Mouse (Mus musculus): Measurements from ENCODE around the gene Ythdf2. TPM values are rescaled to one million over a fixed set of nuclear protein-coding genes. Genes with fewer than 3 reads are reported as not detected.

Gene Ythdf2
- total RNA-seq, 2 experiments from 2014 or later, result 55.7 to 60.1 TPM

- peak; percentile 33 to 43 for DNase-seq (ENCODE audit: low spot score in 2 of 2)
Observed at GRCm38 (mm10) chr4:132211091-132211942, 786 bp downstream of the Ythdf2 start.

GRCm38 (mm10) chr4:132210325-132210724, 1.8 kb downstream of the Ythdf2 start:
- no peak for DNase-seq (ENCODE audit: low spot score in 2 of 2)

- DNase-seq (ENCODE audit: low spot score in 2 of 2), result no peak
Observed at GRCm38 (mm10) chr4:132209299-132209698, 2.8 kb downstream of the Ythdf2 start.

- no peak for DNase-seq (ENCODE audit: low spot score in 2 of 2)
Observed at GRCm38 (mm10) chr4:132207280-132207679, 4.8 kb downstream of the Ythdf2 start.

GRCm38 (mm10) chr4:132198771-132199170, 13.3 kb downstream of the Ythdf2 start:
- DNase-seq (ENCODE audit: low spot score in 2 of 2), result no peak

- DNase-seq (ENCODE audit: low spot score in 2 of 2), result peak in 1 of 2 experiments; percentile 25
Observed at GRCm38 (mm10) chr4:132198285-132198712, 13.8 kb downstream of the Ythdf2 start.

GRCm38 (mm10) chr4:132194975-132195374, 17.1 kb downstream of the Ythdf2 start:
- DNase-seq (ENCODE audit: low spot score in 2 of 2), result no peak

- DNase-seq (ENCODE audit: low spot score in 2 of 2), result no peak
Observed at GRCm38 (mm10) chr4:132194373-132194772, 17.7 kb downstream of the Ythdf2 start.

GRCm38 (mm10) chr4:132187826-132188401, 24.2 kb downstream of the Ythdf2 start:
- DNase-seq (ENCODE audit: low spot score in 2 of 2), result no peak

- no peak for DNase-seq (ENCODE audit: low spot score in 2 of 2)
Observed at GRCm38 (mm10) chr4:132183162-132183561, 28.9 kb downstream of the Ythdf2 start.

- DNase-seq (ENCODE audit: low spot score in 2 of 2), result no peak
Observed at GRCm38 (mm10) chr4:132181721-132182658, 30.1 kb downstream of the Ythdf2 start.

- peak in 1 of 2 experiments; percentile 42 for DNase-seq (ENCODE audit: low spot score in 2 of 2)
Observed at GRCm38 (mm10) chr4:132180710-132181109, 31.4 kb downstream of the Ythdf2 start.

- peak; percentile 36 to 57 for DNase-seq (ENCODE audit: low spot score in 2 of 2)
Observed at GRCm38 (mm10) chr4:132178630-132179059, 33.5 kb downstream of the Ythdf2 start.

GRCm38 (mm10) chr4:132176474-132176873, 35.6 kb downstream of the Ythdf2 start:
- DNase-seq (ENCODE audit: low spot score in 2 of 2), result no peak

GRCm38 (mm10) chr4:132170891-132171290, 41.2 kb downstream of the Ythdf2 start:
- no peak for DNase-seq (ENCODE audit: low spot score in 2 of 2)

GRCm38 (mm10) chr4:132169761-132170160, 42.3 kb downstream of the Ythdf2 start:
- no peak for DNase-seq (ENCODE audit: low spot score in 2 of 2)

- no peak for DNase-seq (ENCODE audit: low spot score in 2 of 2)
Observed at GRCm38 (mm10) chr4:132169271-132169670, 42.8 kb downstream of the Ythdf2 start.

- no peak for DNase-seq (ENCODE audit: low spot score in 2 of 2)
Observed at GRCm38 (mm10) chr4:132167436-132167835, 44.7 kb downstream of the Ythdf2 start.

GRCm38 (mm10) chr4:132166350-132167290, 45.5 kb downstream of the Ythdf2 start:
- no peak for DNase-seq (ENCODE audit: low spot score in 2 of 2)

GRCm38 (mm10) chr4:132165691-132166090, 46.4 kb downstream of the Ythdf2 start:
- no peak for DNase-seq (ENCODE audit: low spot score in 2 of 2)
